Mouse (Mus musculus) A20 (cell line): ENCODE data around the gene Rtn4.
"Not testable (repeated sequence)": the region's sequence is repeated elsewhere in the genome, so short reads cannot be mapped to it uniquely, and the experiment has no call there.

ENCODE experiments used
- DNase-seq: peaks from one replicate; pipeline ENCODE4 v3.0.0-alpha.2; 2011; ENCODE audit warnings: low read depth, low spot score

The Rtn4 gene

GRCm38 (mm10) chr11:29692683-29693272 lies at the start of gene Rtn4:
TSS of gene Rtn4 (plus strand) at chr11:29692947.
- DNase-seq = peak; percentile 98

GRCm38 (mm10) chr11:29644421-29644820 lies 48.3 kb upstream of the Rtn4 start:
- peak; percentile 27 for DNase-seq

GRCm38 (mm10) chr11:29645411-29646066 lies 47.2 kb upstream of the Rtn4 start:
- DNase-seq = peak; percentile 73

- DNase-seq = peak; percentile 60
Measured at GRCm38 (mm10) chr11:29647568-29648319, 45.0 kb upstream of the Rtn4 start.

GRCm38 (mm10) chr11:29655381-29655780 lies 37.4 kb upstream of the Rtn4 start:
- not testable (repeated sequence) for DNase-seq

DNA sequence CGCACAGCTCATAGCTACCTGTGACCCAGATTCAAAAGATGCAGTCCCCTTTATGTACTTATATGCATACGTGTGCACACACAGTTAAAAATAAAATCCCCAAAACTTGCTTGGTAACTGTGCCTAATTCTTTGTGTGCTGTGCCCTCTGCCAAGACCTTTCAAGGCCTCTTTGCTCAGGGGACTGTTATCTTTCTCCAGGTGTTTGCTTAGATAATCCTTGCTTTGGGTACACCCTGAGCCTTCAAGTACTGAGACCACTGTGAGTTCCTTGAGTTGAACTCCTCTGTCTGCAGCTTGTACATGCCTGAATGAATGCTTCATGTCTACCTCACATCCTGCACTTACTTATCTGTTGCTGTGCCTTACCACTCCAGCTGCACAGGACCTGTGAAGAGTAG lies 32.0 kb upstream of the Rtn4 start:
- DNase-seq = no peak

GRCm38 (mm10) chr11:29667634-29668033 lies 25.1 kb upstream of the Rtn4 start:
- no peak for DNase-seq

DNA sequence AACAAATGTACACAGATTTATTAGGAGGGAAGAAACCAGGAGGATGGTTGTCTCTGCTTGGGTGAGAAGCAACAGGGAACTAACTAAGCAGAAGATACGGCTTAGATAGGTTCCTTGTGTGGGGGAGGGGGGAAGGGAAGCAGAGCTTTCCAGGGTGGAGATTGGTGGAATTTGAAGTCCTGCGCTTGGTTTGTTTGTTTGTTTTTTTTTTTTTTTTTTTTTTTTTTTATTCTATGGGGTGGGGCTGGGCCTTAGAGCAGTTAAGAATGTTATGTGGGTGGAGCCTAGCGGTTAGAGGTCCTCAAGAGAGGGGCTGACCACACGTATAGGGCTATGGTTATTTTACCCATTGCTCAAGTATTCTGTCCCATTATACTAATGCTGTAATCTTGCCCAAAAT lies 23.0 kb upstream of the Rtn4 start:
- DNase-seq = no peak

DNA sequence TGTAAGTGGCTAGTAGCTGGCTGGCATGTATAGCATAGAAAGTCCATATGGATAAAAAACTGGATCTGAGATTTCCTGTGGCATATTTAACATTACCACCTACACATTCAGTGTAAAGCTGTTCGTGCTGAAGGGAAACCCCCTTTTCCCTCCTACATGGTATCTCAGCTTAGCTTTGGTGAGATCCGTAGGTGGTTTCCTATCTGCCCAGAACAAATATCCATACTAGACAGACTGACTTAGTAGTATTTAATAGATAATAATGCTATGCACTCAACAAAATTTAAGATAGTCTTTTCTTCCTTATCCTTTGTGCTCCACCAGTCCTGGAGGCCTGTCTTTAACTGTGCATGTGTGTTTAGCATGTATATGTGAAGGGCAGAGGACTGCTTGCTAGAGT lies 19.4 kb upstream of the Rtn4 start:
- no peak for DNase-seq

DNA sequence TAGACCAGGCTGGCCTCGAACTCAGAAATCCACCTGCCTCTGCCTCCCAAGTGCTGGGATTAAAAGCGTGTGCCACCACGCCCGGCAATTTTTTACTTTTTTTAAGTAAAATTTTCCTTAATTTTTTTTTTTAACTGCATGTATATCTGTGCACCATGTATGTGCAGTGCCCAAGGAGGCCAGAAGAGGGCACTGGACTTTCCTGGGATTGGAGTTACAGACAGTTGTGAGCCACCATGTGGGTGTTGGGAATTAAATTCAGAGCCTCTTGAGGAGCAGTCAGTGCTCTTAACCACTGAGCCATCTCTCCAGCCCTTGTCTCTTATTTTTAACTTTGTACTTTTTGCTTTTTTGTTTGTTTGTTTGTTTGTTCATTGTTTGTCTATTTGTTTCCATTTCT lies 16.0 kb upstream of the Rtn4 start:
- peak; percentile 42 for DNase-seq

GRCm38 (mm10) chr11:29679942-29680341 lies 12.8 kb upstream of the Rtn4 start:
- no peak for DNase-seq

DNA sequence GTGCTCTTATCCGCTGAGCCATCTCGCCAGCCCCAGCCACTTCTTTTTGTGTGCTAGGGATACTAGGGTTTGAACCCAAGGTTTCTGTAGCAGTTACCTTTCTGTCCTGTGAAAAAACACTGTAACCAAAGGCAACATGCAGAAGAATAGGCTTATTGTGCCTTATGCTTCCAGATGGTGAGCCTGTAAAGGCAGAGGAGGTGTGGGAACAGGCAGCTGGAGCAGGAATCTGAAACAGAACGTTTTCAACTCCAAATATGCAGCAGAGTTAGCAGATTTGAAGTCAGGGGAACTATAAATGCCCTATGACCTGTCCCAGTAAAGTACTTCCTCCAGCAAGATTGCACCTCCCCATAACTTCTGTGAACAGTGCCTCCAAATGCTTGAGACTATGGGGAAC lies 12.0 kb upstream of the Rtn4 start:
- no peak for DNase-seq

GRCm38 (mm10) chr11:29684272-29684671 lies 8.5 kb upstream of the Rtn4 start:
- no peak for DNase-seq

DNA sequence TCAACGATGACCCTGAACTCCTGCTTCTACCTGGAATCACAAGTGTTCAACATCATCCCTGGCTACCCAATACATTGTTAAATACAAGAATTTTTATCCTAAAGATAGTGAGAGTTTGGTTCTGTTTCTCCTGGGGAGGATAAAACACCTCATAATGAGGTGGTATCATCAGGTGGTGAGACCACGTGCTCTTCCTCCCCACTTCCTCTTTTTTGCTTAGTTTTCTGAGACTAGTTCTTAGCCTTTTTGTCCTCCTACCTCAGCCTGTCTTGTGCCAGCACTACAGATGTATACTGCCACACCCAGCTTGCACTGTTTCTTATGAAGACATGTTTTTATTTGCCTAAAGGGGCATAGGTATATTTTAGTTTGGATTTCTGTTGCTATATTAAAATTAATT lies 6.6 kb upstream of the Rtn4 start:
- DNase-seq = peak; percentile 57

DNA sequence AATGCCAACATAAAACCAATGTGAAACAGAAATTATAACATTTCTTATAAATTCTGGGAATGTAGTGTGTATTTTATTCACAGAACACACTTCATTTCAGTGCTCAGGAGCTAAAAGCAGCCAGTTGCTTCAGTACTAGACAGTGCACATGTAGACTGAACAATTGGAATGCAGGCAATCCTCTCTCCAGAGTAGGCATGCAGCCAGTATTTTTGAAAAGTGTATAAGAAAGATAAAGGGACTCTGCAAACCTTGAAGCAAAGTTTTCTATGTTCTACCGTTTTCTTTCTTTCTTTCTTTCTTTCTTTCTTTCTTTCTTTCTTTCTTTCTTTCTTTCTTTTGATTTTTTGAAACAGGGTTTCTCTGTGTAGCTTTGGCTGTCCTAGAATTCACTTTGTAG lies 1.2 kb upstream of the Rtn4 start:
- no peak for DNase-seq

DNA sequence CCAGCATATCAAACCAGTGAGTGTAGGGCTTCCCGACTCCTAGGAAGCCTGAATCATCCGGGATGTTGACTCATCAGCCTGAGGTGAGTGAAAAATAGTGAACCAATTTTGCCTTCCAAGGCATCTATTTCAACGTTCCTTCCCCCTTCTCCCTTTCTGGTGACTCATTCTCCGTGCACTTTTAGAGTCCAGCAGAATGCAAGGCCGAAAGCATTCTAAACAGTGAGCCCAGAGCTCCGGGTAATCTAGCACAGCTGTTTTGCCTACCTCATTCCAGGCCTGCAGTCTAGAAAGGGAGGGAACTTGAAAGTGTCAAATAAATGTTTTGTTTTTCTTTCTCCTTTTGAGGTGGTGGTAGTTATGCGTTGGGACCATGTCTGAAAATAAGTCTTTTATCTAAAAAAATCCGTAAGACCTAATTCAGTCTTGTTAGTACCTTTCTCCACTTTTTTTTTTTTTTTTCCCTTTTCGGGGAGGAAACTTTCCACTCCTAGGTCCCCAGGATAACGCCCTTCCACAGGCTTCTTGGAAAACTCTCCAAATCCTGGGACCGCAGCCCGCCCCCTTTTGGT lies 550 bp upstream of the Rtn4 start:
- DNase-seq = no peak

GRCm38 (mm10) chr11:29693576-29694410 lies 1.0 kb downstream of the Rtn4 start:
- peak; percentile 91 for DNase-seq

DNA sequence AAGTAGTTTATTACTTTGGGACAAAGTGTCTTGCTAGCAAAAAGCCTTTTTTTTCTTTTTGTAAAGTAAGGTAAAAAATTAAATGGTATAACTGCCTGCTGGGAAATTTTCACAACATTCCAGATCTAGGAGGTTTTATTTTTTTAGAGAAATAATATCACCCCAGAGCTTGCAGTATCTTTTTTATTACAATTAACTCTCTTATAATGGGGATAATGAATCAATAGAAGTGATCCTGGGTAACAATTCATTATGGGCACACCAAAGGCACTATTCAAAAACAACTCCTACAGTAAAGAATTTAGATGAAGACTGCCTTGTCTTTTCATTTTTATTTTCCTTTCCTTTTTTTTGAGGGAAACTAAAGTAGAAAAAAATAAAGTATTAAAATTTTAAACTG lies 2.0 kb downstream of the Rtn4 start:
- no peak for DNase-seq

- no peak for DNase-seq
Measured at GRCm38 (mm10) chr11:29702721-29703120, 10.0 kb downstream of the Rtn4 start.

GRCm38 (mm10) chr11:29705263-29705662 lies 12.5 kb downstream of the Rtn4 start:
- DNase-seq = peak; percentile 61

DNA sequence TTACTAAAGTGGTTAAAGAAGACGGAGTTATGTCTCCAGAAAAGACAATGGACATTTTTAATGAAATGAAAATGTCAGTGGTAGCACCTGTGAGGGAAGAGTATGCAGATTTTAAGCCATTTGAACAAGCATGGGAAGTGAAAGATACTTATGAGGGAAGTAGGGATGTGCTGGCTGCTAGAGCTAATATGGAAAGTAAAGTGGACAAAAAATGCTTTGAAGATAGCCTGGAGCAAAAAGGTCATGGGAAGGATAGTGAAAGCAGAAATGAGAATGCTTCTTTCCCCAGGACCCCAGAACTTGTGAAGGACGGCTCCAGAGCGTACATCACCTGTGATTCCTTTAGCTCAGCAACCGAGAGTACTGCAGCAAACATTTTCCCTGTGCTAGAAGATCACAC lies 14.1 kb downstream of the Rtn4 start:
- DNase-seq = no peak

DNA sequence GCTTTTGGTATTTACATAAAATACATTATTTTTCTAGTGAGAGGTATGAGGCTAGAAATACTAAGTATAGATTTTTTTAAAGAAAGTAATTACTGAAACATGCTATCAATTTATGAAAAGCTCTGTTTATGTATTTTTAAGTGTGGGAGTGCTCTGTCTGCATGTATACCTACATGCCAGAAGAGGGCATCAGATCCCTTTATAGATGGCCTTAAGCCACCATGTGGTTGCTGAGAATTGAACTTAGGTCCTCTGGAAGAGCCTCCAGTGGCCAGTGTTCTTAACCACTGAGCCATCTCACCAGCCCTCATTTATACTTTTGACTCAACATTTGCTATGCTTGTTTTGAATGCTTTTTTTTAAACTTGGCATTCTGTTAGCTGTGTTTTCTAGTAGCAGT lies 16.8 kb downstream of the Rtn4 start:
- peak; percentile 49 for DNase-seq
